Mouse (Mus musculus) left cerebral cortex, postnatal 4 days (tissue): ENCODE measurements around the gene Tedc2. TPM values are rescaled to one million over a fixed set of nuclear protein-coding genes. Genes with fewer than 3 reads are reported as not detected.

Experiments used
- DNase-seq: peaks from one replicate; pipeline ENCODE4 v3.0.0-alpha.2; 2022
- intact Hi-C: fragments of 180-260 bp; cut with DNase I; formaldehyde crosslinking; loops from one replicate; pipeline ENCODE4 v1.15.1; 2025
- total RNA-seq, 2 experiments: library from RNA; stranded (reverse); gene quantifications; 2 replicates each; pipeline ENCODE4 v1.2.3; 2021

Tedc2 gene
- total RNA-seq: 10 to 100 TPM; 12.6 to 13.7 TPM

GRCm38 (mm10) chr17:24220435-24221411 is at the start of gene Tedc2:
Tedc2 (minus strand) TSS chr17:24220851.
- intact Hi-C loops: no loop called here
- peak; percentile 91 for DNase-seq

- intact Hi-C loops: no loop called here
- DNase-seq: no peak
Observed at GRCm38 (mm10) chr17:24267133-24267532, 46.5 kb upstream of the Tedc2 start.

- DNase-seq: no peak
- intact Hi-C loops: no loop called here
Observed at GRCm38 (mm10) chr17:24264766-24265165, 44.1 kb upstream of the Tedc2 start.

GRCm38 (mm10) chr17:24260516-24260915 is 39.9 kb upstream of the Tedc2 start:
- DNase-seq: no peak
- intact Hi-C loops: no loop called here

GRCm38 (mm10) chr17:24259702-24260101 is 39.1 kb upstream of the Tedc2 start:
- intact Hi-C loops: no loop called here
- no peak for DNase-seq

- DNase-seq: no peak
- intact Hi-C loops: no loop called here
Observed at GRCm38 (mm10) chr17:24258981-24259380, 38.3 kb upstream of the Tedc2 start.

- no peak for DNase-seq
- intact Hi-C loops: no loop called here
Observed at GRCm38 (mm10) chr17:24252329-24252728, 31.7 kb upstream of the Tedc2 start.

- DNase-seq: peak; percentile 97
- intact Hi-C loops: no loop called here
Observed at GRCm38 (mm10) chr17:24251320-24252069, 30.8 kb upstream of the Tedc2 start, which contains the start of gene Ccnf. Ccnf (minus strand) TSS chr17:24251484.

- intact Hi-C loops: no loop called here
- no peak for DNase-seq
Observed at GRCm38 (mm10) chr17:24250988-24251319, 30.3 kb upstream of the Tedc2 start.

GRCm38 (mm10) chr17:24248641-24249040 is 28.0 kb upstream of the Tedc2 start:
- intact Hi-C loops: no loop called here

GRCm38 (mm10) chr17:24244061-24244460 is 23.4 kb upstream of the Tedc2 start:
- DNase-seq: no peak
- intact Hi-C loops: no loop called here

More at GRCm38 (mm10) chr17:24248641-24249040, 28.0 kb upstream of the Tedc2 start:
- no peak for DNase-seq

- intact Hi-C loops: no loop called here
- DNase-seq: peak; percentile 55
Observed at GRCm38 (mm10) chr17:24243311-24243969, 22.8 kb upstream of the Tedc2 start.

- intact Hi-C loops: no loop called here
- DNase-seq: no peak
Observed at GRCm38 (mm10) chr17:24236921-24237320, 16.3 kb upstream of the Tedc2 start.

GRCm38 (mm10) chr17:24236479-24236878 is 15.8 kb upstream of the Tedc2 start:
- intact Hi-C loops: no loop called here
- DNase-seq: no peak

GRCm38 (mm10) chr17:24227941-24228340 is 7.3 kb upstream of the Tedc2 start:
- intact Hi-C loops: no loop called here
- DNase-seq: no peak

GRCm38 (mm10) chr17:24226721-24227120 is 6.1 kb upstream of the Tedc2 start:
- no peak for DNase-seq
- intact Hi-C loops: no loop called here

GRCm38 (mm10) chr17:24225851-24226250 is 5.2 kb upstream of the Tedc2 start:
- intact Hi-C loops: no loop called here
- DNase-seq: no peak

GRCm38 (mm10) chr17:24224741-24225140 is 4.1 kb upstream of the Tedc2 start:
- no peak for DNase-seq
- intact Hi-C loops: no loop called here

GRCm38 (mm10) chr17:24223513-24223912 is 2.9 kb upstream of the Tedc2 start:
- DNase-seq: no peak
- intact Hi-C loops: no loop called here

GRCm38 (mm10) chr17:24222653-24223052 is 2.0 kb upstream of the Tedc2 start:
- intact Hi-C loops: no loop called here
- no peak for DNase-seq

GRCm38 (mm10) chr17:24216836-24217235 is 3.8 kb downstream of the Tedc2 start:
- DNase-seq: no peak
- intact Hi-C loops: no loop called here
